Mouse (Mus musculus) G1E (cell line): ENCODE data around the gene Atp6v1e1.

Source experiments
- CTCF ChIP-seq: IDR thresholded peaks from 2 replicates; pipeline ENCODE4 v1.5.1; 2012; ENCODE audit warnings: low read depth, low read length, inconsistent platforms, mixed read lengths
- GATA1 ChIP-seq: IDR thresholded peaks from 2 replicates; pipeline ENCODE4 v1.6.1; 2012; ENCODE audit warnings: borderline replicate concordance, low read length, inconsistent platforms, mixed read lengths
- POLR2AphosphoS5 ChIP-seq: IDR thresholded peaks from 2 replicates; pipeline ENCODE4 v1.6.1; 2012; ENCODE audit warnings: low read depth, low read length, inconsistent platforms; ENCODE audit not compliant: insufficient replicate concordance
- TAL1 ChIP-seq: conservative IDR thresholded peaks from 2 replicates; pipeline ENCODE4 v1.6.1; 2012; ENCODE audit warnings: low read depth, low read length, inconsistent platforms, mixed read lengths

- TF ChIP-seq CTCF (no peak), TAL1 (no peak), POLR2AphosphoS5 (no peak), GATA1 (no peak)
Measured at GRCm38 (mm10) chr6:120777533-120777932, 45.1 kb downstream of the Atp6v1e1 start.
